Mouse (Mus musculus): ENCODE results near the gene Pdhx. TPM values are rescaled to one million over a fixed set of nuclear protein-coding genes. Genes with fewer than 3 reads are reported as not detected.

Gene Pdhx
- polyA plus RNA-seq, 1 experiment from 2014 or later, result 32.9 TPM

DNA sequence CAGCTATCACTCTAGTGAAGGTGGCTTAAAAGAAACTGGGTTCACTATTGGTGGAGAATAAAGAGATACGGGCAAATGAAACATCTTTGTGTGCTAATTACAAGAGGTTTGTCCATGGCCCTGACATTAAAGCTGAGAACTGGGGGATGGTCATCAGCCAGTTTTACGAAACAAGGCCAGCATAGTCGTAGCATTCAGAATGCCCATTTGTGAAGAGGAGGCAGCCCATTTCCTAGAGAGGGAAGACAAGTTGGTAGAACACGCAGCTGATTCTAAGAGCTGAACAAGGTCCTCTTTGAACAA lies 85.7 kb downstream of the Pdhx start:
- Histone ChIP-seq H3K27ac (ENCODE audit: low read length) (no peak overlapping the region), H3K27me3 (ENCODE audit: control insufficient read depth, insufficient read depth, low read length) (no peaks in the 10 kb centered on the region), H3K9me3 (ENCODE audit: control insufficient read depth, low read depth, low read length) (no peaks in the 10 kb centered on the region), H3K9ac (replicated peaks; ENCODE audit: low read depth, low read length) (no peak overlapping the region), H3K4me2 (replicated peaks; ENCODE audit: low read depth, low read length) (no peak overlapping the region), H3K4me1 (ENCODE audit: control insufficient read depth, insufficient read depth, low read length) (no peaks in the 10 kb centered on the region), H3K4me3 (ENCODE audit: low read depth, low read length) (no peak overlapping the region), H3K36me3 (ENCODE audit: control insufficient read depth, insufficient read depth, low read length) (no peaks in the 10 kb centered on the region)
- no peak for ATAC-seq (ENCODE audit: insufficient number of reproducible peaks, insufficient read depth, low FRiP score, low read depth)
- 92% methylated on average over 4 of the region's 4 CpGs for WGBS

DNA sequence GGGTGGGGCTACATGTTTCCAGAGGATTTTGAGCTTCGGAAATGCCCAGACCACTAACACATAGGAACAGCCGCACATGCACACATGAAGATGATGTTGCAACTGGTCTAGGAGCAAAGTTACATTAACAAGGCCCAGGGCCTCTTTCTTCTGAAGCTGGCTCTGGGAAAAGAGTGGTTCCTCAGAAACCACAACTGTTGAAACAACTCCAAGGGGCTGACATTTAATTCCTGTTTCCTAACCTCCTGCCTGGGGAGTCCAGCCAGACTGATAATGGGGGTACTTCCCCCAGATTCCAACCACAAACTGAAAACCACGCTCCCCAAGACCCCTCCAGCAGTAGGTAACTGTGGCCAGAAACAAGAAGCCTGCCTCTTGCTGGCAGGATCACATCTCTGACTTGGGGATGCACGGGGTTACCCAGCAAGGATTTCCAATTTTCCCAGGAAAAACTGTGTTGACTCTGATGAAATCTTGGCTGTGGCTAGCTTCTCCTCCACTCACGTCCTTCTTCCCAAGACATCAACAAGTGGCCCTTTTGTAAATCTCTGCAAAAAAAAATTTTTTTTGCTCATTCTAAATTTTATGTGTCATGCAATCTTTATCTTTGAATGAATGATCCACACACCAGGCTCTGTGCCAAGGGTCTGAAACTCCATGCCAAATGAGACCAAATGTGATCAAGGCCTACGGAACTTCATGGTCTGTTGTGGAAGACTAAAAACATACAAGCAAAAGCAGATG lies 86.2 kb downstream of the Pdhx start:
- no peak overlapping the region for H3K27ac ChIP-seq (ENCODE audit: low read length)
- H3K36me3 ChIP-seq (ENCODE audit: control insufficient read depth, insufficient read depth, low read length), result no peaks in the 10 kb centered on the region
- no peak for ATAC-seq (ENCODE audit: insufficient number of reproducible peaks, insufficient read depth, low FRiP score, low read depth)
- no peak overlapping the region for H3K4me3 ChIP-seq (ENCODE audit: low read depth, low read length)
- no peak overlapping the region for H3K9ac ChIP-seq (replicated peaks; ENCODE audit: low read depth, low read length)
- H3K27me3 ChIP-seq (ENCODE audit: control insufficient read depth, insufficient read depth, low read length), result no peaks in the 10 kb centered on the region
- no peaks in the 10 kb centered on the region for H3K9me3 ChIP-seq (ENCODE audit: control insufficient read depth, low read depth, low read length)
- H3K4me2 ChIP-seq (replicated peaks; ENCODE audit: low read depth, low read length), result no peak overlapping the region
- H3K4me1 ChIP-seq (ENCODE audit: control insufficient read depth, insufficient read depth, low read length), result no peaks in the 10 kb centered on the region
- 80% methylated on average over 6 of the region's 6 CpGs for WGBS

DNA sequence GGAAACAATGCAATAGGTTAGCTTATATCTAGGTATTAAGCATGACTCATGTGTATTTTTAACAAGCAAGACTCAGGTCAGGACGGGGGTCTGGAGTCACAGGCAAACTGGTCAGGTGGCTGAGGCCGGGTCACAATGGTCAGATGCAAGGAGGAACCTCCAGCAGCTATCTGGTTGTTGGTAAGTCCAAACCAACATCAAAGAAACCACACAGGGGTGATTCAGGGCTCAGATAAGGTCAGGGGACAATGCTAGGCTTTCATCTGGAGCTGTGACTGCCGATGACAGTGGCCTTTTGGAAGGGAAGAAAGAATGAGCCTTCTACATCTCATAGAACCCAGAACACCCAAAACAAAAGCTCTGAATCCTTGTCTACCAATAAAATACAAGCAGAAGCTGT lies 86.9 kb downstream of the Pdhx start:
- no peak overlapping the region for H3K4me3 ChIP-seq (ENCODE audit: low read depth, low read length)
- no peak overlapping the region for H3K27ac ChIP-seq (ENCODE audit: low read length)
- H3K4me2 ChIP-seq (replicated peaks; ENCODE audit: low read depth, low read length), result no peak overlapping the region
- no peak for ATAC-seq (ENCODE audit: insufficient number of reproducible peaks, insufficient read depth, low FRiP score, low read depth)
- no peaks in the 10 kb centered on the region for H3K36me3 ChIP-seq (ENCODE audit: control insufficient read depth, insufficient read depth, low read length)
- H3K9ac ChIP-seq (replicated peaks; ENCODE audit: low read depth, low read length), result no peak overlapping the region
- H3K27me3 ChIP-seq (ENCODE audit: control insufficient read depth, insufficient read depth, low read length), result no peaks in the 10 kb centered on the region
- 64% methylated on average over 3 of the region's 3 CpGs for WGBS
- no peaks in the 10 kb centered on the region for H3K9me3 ChIP-seq (ENCODE audit: control insufficient read depth, low read depth, low read length)
- no peaks in the 10 kb centered on the region for H3K4me1 ChIP-seq (ENCODE audit: control insufficient read depth, insufficient read depth, low read length)

DNA sequence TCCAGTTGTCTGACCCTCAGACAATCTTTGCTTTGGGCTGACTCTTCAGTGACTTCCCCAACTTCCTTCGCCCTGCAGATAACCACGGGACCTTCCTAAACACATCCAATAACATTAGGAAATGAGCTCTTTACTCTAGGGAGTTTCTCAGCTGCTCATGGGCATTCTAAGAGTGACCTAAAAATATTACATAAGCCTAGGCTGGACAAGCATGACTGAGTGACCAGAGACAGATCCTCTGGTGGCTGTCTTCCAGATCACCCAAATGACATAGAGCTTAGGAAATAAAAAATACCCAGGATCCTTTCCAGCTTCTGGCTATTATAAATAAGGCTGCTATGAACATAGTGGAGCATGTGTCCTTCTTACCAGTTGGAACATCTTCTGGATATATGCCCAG lies 90.5 kb downstream of the Pdhx start:
- Histone ChIP-seq H3K4me2 (replicated peaks; ENCODE audit: low read depth, low read length) (no peak overlapping the region), H3K36me3 (ENCODE audit: control insufficient read depth, insufficient read depth, low read length) (no peaks in the 10 kb centered on the region), H3K27ac (ENCODE audit: low read length) (no peak overlapping the region), H3K9me3 (ENCODE audit: control insufficient read depth, low read depth, low read length) (no peaks in the 10 kb centered on the region), H3K27me3 (ENCODE audit: control insufficient read depth, insufficient read depth, low read length) (no peaks in the 10 kb centered on the region), H3K4me1 (ENCODE audit: control insufficient read depth, insufficient read depth, low read length) (no peaks in the 10 kb centered on the region), H3K4me3 (ENCODE audit: low read depth, low read length) (no peak overlapping the region), H3K9ac (replicated peaks; ENCODE audit: low read depth, low read length) (no peak overlapping the region)
- ATAC-seq (ENCODE audit: insufficient number of reproducible peaks, insufficient read depth, low FRiP score, low read depth), result no peak
- 86% methylated on average over 2 of the region's 2 CpGs for WGBS

DNA sequence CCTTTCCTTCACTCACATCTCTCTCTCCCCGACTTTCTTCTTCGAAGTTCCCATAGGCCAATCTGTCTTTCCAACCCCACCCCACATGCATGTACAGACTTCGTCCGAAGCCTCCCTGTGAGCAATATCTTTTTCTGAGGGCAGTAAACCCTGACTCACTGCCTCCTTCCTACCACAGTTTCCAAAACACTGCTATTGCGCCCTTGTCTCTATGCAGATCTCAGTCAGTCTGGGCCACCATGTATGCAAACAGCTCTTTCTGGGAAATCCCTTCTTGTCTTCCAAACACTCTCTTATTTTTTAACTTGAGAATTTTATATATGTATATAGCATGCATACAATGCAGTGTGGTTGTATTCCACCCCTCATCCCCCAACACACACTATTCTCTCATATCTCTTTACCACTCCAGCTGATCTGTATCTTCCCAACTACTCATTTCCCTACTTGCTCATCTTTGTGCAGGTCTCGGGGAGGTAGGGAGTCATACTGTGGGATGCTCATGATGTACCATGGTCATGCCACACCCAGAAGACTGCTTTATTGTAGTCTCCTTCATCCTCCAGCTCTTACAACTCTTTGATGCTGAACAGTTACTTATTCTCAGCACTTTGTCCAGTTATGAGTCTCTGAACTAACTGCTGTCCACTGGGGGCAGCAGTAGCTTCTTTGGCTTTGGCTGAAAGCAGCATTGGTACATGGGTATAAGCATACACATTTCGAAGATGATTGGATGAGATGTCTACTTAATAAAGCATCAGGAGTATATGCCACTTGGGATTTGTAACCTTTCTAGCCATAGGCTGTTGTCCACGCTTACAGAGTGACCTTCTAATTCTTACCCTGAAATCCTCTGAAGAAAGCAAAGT lies 91.6 kb downstream of the Pdhx start:
- 91% methylated on average over 8 of the region's 8 CpGs for WGBS
- Histone ChIP-seq H3K4me2 (replicated peaks; ENCODE audit: low read depth, low read length) (no peak overlapping the region), H3K4me1 (ENCODE audit: control insufficient read depth, insufficient read depth, low read length) (no peaks in the 10 kb centered on the region), H3K27ac (ENCODE audit: low read length) (no peak overlapping the region), H3K27me3 (ENCODE audit: control insufficient read depth, insufficient read depth, low read length) (no peaks in the 10 kb centered on the region), H3K4me3 (ENCODE audit: low read depth, low read length) (no peak overlapping the region), H3K9me3 (ENCODE audit: control insufficient read depth, low read depth, low read length) (no peaks in the 10 kb centered on the region), H3K36me3 (ENCODE audit: control insufficient read depth, insufficient read depth, low read length) (no peaks in the 10 kb centered on the region), H3K9ac (replicated peaks; ENCODE audit: low read depth, low read length) (no peak overlapping the region)
- ATAC-seq (ENCODE audit: insufficient number of reproducible peaks, insufficient read depth, low FRiP score, low read depth), result no peak

DNA sequence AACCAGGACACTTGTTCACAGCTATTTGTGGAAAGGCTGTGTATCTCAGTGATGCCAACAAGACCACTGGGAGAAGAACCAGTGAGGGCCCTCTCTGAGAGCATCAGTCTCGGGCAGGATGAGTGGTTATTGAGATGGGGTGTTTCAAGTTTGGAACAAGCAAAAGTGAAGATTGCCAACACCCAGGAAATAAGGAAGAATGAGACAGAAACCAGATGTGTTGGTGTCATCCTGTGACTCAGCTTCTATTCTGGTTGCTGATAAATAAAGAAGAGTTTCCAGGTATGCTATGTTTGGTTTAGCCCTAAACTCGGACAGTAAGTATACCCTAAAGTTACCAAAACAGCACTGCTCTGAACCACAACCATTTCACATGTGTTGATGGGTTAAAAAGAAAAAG lies 92.4 kb downstream of the Pdhx start:
- H3K27ac ChIP-seq (ENCODE audit: low read length), result no peak overlapping the region
- H3K36me3 ChIP-seq (ENCODE audit: control insufficient read depth, insufficient read depth, low read length), result no peaks in the 10 kb centered on the region
- 72% methylated on average over 2 of the region's 2 CpGs for WGBS
- H3K9ac ChIP-seq (replicated peaks; ENCODE audit: low read depth, low read length), result no peak overlapping the region
- no peak overlapping the region for H3K4me3 ChIP-seq (ENCODE audit: low read depth, low read length)
- no peaks in the 10 kb centered on the region for H3K9me3 ChIP-seq (ENCODE audit: control insufficient read depth, low read depth, low read length)
- no peak for ATAC-seq (ENCODE audit: insufficient number of reproducible peaks, insufficient read depth, low FRiP score, low read depth)
- no peaks in the 10 kb centered on the region for H3K27me3 ChIP-seq (ENCODE audit: control insufficient read depth, insufficient read depth, low read length)
- no peak overlapping the region for H3K4me2 ChIP-seq (replicated peaks; ENCODE audit: low read depth, low read length)
- no peaks in the 10 kb centered on the region for H3K4me1 ChIP-seq (ENCODE audit: control insufficient read depth, insufficient read depth, low read length)

DNA sequence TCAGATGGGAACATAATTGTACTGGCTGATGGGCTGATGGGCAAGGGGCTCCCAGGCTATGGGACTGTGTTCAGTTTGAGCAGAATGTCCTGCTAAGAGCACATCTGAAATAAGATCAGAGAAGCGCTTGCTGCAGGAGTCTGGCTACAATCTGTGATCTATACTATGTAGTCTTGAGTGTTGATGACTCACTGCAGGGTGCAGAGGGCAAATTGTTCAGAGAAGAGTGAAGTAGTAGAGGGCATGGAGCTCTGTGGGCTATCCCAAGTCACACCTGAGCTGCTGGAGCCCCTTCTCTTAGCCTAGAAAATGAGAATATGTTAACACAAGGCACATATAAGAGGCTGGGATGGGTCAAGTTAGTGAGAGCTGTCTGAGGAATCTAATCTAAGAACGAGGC lies 93.8 kb downstream of the Pdhx start:
- no peak overlapping the region for H3K4me3 ChIP-seq (ENCODE audit: low read depth, low read length)
- no peaks in the 10 kb centered on the region for H3K4me1 ChIP-seq (ENCODE audit: control insufficient read depth, insufficient read depth, low read length)
- 85% methylated on average over 2 of the region's 2 CpGs for WGBS
- H3K36me3 ChIP-seq (ENCODE audit: control insufficient read depth, insufficient read depth, low read length), result no peaks in the 10 kb centered on the region
- H3K27me3 ChIP-seq (ENCODE audit: control insufficient read depth, insufficient read depth, low read length), result no peaks in the 10 kb centered on the region
- H3K27ac ChIP-seq (ENCODE audit: low read length), result no peak overlapping the region
- H3K9me3 ChIP-seq (ENCODE audit: control insufficient read depth, low read depth, low read length), result no peaks in the 10 kb centered on the region
- H3K9ac ChIP-seq (replicated peaks; ENCODE audit: low read depth, low read length), result no peak overlapping the region
- no peak overlapping the region for H3K4me2 ChIP-seq (replicated peaks; ENCODE audit: low read depth, low read length)
- no peak for ATAC-seq (ENCODE audit: insufficient number of reproducible peaks, insufficient read depth, low FRiP score, low read depth)

DNA sequence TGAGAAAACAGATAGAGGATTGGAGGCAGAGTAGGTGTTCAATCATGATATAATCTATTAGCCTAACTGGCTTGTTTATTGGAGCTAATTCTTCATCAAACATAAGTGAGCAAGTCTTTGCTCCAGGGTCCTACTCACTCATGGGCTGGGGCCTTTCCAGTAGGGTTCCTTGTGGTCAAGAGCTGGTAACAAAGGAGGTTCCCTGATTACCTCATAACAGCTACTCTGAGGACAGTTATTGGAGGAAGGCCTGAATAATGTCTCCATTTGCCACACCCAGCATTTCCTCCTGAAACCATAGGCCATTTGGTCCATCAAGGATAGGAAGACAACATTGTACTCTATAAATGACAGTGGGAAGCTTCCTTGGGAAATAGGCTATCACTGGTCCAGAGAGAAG lies 94.2 kb downstream of the Pdhx start:
- no peaks in the 10 kb centered on the region for H3K36me3 ChIP-seq (ENCODE audit: control insufficient read depth, insufficient read depth, low read length)
- no peaks in the 10 kb centered on the region for H3K4me1 ChIP-seq (ENCODE audit: control insufficient read depth, insufficient read depth, low read length)
- H3K4me3 ChIP-seq (ENCODE audit: low read depth, low read length), result no peak overlapping the region
- no peak overlapping the region for H3K9ac ChIP-seq (replicated peaks; ENCODE audit: low read depth, low read length)
- no peaks in the 10 kb centered on the region for H3K9me3 ChIP-seq (ENCODE audit: control insufficient read depth, low read depth, low read length)
- no peak for ATAC-seq (ENCODE audit: insufficient number of reproducible peaks, insufficient read depth, low FRiP score, low read depth)
- no peak overlapping the region for H3K4me2 ChIP-seq (replicated peaks; ENCODE audit: low read depth, low read length)
- H3K27me3 ChIP-seq (ENCODE audit: control insufficient read depth, insufficient read depth, low read length), result no peaks in the 10 kb centered on the region
- H3K27ac ChIP-seq (ENCODE audit: low read length), result no peak overlapping the region

Data from stomach, embryonic 14.5 days (tissue).